Mouse (Mus musculus): Measurements from ENCODE around the gene Stambp.

- TF ChIP-seq POLR2A (IDR thresholded peaks at IDR 0.05; ENCODE audit: low read depth, low read length) (no peak), CTCF (IDR thresholded peaks at IDR 0.05; ENCODE audit: borderline replicate concordance, insufficient read depth, low read length) (no peak)
Observed at GRCm38 (mm10) chr6:83521784-83522183, 50.7 kb downstream of the Stambp start.

Measured in embryonic fibroblast, embryonic 13.5 days (primary cell).